Mouse (Mus musculus): Measurements from ENCODE around the gene Grik3. TPM values are rescaled to one million over a fixed set of nuclear protein-coding genes. Genes with fewer than 3 reads are reported as not detected.

Gene Grik3
- total RNA-seq, 2 experiments from 2014 or later = 0.17 to 0.21 TPM

DNA sequence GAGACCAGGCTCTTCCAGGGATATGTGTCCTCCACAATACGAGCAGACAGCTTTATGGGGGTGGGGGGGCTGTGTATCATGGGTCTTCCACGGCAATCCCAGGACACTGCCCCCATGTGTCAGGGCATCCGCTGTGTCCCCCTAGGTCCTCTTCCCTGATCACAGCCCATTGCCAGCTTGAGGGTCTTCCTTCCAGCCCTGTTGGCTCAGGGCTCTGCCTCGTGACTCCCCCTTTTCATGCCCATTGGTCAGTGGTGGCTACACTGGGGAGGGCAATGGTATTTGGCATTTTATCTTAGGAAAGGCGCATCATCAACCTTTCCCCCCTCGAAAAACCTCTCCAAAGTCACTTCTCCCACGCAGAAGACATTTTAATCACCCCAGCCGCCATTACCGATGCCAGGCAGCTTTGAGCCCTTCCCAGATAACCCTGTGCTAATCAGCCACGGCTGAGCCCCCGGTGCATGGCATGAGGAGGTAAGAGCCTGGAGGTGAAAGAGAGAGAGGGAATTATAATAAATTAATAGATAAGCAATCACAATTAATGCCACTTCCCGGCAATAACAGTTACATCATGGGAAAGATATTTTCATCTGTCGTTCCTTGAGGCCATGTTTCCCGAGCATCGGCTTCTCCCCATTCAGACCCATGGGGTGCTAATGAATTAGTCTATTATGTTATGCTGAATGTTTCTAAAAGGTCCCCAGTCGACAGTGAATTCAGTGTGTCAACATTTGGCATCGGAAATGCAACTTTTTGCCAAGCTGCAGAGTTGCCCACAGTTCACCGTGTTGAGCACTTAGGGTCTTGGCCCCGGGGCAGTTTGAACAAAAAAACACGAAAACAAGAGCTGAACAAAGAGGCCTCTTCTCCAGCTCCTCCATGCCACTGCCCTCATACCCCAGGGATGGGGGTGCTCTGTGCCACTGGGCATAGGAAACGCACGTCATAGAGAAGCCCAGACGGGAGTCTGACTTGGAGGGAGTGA, 154.4 kb downstream of the Grik3 start:
- DNase-seq = no peak

DNA sequence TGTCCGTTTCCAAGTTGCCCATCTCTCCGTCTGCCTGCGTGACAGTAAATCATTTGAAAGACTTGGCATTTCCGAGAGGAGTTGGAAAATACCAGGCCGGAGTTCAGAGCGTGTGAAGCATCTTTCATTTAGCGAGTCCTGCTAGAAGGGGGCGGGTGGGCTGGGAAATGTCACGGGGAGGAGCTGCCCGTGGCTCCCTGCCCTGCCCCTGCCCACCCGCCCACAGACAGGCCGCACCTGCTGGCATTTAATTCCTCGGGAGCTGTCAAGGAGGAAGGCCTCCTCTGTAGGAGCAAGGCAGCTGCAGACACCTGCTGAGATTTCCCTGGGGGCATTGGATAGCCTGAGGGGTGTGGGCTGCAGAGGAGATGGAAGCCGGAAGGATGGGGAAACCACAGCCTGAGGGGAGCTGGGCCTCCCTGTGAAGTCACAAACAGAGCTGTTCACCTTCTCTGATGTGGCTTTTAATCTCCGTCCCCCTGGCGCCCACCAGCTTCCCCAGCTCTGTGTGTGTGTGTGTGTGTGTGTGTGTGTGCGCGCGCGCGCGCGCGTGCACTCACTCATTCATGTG, 161.3 kb downstream of the Grik3 start:
- DNase-seq = no peak

DNA sequence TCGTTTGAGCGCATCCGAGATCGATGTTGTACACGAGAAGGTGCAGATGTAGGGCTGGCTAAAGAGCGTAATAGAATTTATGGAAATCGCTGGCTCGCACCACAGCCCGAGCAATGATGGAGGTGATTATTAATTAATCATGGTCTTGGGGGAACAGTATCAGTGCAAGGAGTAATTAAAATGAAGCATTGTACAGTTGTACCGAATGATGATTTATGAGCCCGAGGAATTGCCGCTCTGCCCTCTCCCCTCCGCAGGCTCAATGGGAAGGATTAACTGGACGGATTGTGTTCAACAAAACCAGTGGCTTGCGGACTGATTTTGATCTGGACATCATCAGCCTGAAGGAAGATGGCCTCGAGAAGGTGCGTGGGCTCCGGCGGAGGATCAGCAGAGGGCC, 165.5 kb downstream of the Grik3 start:
- DNase-seq = no peak

DNA sequence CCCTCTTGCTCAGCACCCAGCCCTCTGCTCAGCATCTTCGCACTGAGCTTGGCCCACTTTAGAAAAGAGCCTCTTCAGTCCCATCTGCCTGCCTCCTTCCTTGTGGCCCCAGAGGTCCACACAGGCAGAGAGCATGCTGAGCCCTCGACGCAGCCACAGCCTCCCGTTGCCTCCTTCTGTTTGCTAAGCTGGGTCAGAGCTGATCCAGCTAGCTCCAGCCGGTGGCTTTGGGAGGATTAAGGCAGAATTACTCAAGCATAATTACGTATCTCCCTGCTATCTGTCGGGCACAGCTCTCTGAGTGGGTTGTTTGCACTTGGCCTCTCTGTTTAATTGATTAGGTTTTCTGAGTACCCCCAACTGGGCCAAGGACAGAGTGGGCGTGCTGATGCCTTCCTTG, 167.9 kb downstream of the Grik3 start:
- no peak for DNase-seq

DNA sequence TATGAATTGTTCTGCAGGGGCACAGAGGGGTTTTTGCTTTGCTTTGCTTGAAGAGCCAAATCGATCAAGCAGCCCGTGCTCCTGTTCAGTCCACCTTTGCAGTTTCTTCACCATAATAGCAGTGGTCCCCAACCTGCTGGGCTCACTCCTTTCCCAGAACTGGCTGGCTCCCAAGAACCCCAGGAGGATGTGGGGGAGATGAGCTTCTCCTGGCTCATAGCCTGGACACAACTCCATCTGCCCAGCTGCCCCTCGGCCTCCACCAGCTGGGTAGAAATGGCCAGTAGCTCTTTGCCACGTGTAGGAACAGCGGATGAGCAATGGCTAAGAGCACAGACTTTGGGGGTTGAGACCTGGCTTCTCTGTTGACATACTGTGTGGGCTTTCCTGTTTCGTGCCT, 171.5 kb downstream of the Grik3 start:
- DNase-seq = no peak

DNA sequence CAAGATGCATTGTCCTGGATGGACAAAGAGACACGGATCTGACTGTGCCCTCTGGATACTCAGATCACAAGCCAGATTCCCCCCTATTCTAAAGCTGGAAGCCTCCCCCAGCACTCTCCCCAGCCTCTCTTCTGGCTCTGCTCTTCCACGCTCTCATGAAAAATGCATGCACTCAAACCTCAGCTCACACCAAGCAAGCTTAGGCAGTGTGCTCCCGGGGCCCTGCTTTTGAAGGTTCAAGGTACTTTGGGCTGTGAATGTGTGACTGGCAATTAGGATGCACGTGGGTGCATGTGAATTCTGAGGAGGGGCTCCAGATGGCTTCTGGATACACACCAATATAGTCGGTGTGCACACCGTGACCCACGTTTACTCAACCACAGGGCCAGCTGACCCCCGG, 172.8 kb downstream of the Grik3 start:
- DNase-seq = no peak

DNA sequence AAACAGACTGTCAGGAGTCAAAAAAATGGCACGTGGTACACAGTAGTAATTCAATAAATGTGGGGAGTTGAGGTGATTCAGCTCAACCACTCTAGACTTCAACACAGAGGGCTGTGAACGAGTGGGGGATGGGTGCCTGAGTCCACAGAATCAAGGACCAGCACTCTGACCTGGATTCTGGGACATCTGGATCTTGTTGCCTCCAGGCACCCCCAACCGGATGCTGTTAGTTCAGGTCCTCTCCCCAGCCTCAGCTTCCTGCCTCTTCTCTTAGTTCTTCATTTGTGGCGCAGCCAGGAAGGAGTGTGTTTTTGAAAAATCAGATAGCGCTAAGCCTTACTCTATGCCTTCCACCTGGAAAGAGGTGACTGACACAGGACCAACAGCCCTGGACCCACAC, 175.5 kb downstream of the Grik3 start:
- DNase-seq = no peak

DNA sequence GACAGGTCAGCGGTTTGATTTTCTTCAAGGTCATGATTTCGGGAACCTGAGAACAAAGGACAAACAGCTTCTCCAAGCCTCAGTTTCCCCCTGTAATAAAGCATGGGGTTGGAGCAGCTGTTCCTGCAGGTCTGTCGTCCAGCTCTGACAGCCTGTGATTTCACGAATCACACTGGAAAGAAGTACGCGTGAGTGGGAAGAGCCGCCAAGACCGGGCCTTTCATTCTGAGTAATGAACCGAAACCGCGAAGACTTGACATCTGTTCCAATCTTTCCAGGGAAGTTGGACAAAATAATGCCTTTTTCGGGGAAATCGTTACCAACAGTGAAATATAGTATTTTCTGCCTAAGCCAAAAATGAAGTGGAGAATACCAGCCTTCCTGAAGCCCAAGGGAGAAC, 191.5 kb downstream of the Grik3 start:
- no peak for DNase-seq

DNA sequence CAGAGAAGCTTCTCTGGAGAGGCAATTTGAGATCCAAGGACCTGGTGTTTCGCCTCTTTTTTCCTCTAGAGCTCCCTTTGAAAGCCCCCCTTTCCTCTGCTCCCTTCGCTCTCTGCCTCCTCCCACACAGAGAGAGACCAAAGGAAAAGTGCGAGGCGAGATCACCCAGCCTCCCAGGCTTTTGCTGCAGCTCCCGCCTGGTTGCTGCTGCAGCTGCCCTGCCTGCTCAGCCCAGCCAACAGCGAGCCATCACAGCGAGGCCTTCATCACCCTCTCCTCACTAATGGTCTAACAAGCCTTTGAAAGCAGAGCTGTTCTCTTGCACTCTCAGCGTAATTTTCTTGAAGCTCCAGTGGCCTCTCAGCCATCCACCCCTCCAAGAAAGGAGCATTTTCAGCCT, 196.6 kb downstream of the Grik3 start:
- DNase-seq = no peak

DNA sequence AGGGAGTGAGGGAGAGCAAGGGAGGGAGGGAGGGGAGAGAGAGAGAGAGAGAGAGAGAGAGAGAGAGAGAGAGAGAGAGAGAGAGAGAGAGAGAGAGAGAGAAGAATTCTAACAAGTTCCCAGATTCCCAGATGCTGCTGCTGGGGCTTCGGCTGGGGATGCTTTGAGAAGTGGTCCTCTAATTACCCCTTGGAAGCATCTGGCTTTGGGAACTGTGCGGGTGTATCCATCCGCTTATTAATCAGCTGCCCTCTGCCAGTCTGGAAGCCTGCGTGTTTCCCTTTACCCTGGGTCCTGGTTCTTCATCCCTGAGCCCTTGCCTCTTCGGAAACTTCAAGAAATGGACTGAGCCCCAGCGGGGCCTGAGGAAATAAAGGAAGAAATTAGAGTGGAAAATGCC, 204.9 kb downstream of the Grik3 start:
- DNase-seq = no peak

DNA sequence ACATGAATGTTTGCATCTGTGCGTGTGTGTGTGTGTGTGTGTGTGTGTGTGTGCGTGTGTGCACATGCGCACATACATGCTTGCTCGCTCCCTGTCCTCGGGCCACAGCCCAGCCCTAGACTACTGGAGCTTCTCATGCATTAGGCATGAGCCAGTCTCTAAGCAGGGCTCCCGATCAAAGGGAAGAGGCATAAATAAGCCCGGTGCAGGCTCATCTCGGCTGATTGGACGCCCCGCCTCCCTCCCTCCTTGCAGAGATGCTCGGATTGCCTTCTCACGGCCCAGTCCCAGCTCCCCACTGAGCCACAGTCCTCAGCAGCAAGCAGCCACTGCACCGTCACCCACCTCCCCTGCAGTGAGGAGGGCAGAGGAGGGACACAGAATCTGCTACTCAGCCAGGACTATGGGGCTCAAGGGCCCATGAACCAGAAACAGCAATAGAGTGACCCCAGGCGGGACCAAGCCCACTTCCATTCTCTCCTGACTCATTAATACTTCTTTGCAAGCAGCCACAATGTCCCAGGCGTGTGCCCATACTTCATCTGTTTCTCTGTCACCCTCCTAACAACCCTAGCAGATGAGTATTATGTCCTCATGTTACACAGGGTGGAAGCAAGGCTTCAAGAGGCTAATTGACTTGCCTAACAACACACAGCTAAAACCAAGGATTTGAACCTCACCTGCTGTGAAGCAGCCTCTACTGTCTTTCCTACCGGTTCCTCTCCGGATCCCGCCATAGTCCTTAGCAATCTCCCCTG, 205.9 kb downstream of the Grik3 start:
- DNase-seq = no peak

DNA sequence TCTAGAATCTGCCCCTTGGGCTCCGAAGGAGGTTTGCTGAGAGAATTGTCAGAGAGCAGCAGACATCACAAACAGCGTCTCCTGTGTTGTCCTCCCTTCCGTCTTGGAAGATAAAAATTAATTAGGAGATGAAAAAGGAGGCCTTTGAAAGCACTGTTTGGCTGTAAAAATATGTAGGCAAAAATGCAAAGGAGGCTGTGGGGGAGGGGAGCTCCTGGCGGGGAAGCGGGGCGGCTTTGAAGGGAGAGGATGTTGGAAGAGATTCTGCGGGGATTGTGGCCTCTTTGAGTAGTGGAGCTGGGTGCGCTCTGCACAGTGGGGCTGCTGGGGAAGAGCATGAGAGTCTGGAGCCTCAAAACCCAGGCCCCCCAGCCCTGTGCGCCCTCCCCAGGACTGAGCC, 207.1 kb downstream of the Grik3 start:
- DNase-seq = no peak

DNA sequence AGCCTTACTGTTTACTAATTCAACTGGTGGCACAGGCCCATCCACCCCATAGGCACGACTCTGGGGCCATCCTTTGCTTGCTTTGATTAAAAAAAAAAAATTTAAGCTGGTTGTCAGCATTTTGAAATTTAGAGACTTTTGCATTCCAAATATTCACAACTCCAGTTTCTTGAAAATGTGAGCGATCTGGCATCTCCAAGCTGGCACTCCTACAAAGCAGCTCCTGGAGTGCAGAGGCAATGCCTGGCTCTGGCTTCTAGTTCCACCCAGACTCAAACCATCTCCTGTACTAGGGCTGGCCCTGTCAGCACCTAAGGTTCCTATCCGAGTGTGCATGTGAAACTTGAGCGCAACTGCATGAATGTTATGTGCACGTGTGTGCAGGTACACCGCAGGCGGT, 208.6 kb downstream of the Grik3 start:
- DNase-seq = no peak

DNA sequence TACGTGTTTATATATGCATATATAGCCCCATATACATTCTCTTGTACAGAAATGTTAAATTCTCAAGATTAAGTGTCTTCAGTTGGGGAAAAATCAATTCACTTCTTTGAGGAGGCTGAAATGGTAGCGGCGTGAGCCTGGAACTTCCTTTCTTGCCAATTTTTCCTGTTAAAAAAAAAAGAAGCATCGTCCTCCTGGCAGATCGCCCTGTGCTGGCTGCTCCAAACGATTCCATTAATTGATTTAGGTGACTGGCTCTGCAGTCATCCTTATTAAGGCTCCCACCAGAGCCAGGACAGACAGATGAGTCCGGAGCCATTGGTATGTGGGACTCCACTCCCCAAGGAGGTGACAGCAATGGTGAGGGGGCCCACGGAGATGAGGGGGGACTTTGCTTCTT, 209.8 kb downstream of the Grik3 start:
- no peak for DNase-seq

DNA sequence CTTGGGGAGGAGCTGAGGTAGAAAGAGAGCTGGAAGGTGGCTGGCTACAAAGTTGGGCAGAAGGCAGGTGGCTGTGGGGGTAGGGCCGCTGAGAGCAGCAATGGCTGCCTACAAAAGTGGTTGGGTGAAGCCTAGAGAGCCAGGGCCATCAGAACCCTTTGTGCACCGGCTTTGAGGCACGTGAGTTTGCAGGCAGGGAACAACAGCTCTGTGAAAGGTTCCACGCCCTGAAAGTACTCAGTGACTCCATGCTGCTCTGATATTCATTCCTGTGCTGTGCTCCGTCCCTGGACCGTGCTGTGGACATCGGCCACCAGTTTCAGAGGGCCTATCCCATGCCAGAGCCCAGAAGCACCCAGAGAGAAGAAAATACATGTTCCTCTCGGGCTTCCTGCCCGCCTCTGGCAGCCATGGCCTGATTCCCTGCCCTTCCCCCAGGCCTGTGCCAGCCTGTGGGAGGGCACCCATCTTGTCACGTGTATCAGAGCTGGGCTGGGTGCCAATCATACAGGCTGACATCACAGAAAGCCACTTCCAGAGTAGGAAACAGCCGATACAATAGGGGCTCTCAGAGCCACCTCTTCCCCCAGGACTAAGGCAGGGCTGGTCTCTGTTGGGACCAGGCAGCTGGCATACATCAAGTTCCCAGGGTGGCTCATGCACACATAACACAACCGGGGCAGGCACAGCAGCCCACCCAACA, 212.3 kb downstream of the Grik3 start:
- DNase-seq = peak; percentile 78 to 86

DNA sequence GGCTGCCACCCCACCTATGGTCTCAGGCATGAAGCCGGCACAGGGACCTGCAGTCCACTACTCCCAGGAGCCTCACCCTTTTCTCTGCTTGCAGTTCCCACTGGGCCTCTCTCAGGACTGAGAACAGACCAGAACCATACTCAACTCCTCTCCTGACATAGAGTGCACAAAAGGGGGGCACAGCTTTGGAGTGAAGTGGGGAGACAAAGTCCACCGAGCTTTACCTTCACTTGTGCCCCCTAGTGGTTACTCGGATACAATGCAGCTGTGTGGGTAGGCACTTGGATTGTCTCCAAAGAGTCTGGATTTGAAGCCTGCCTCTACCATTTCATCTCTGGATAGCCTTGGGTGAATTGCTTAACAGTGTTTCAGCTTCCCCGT, 212.8 kb downstream of the Grik3 start:
- DNase-seq = peak; percentile 18 to 48

DNA sequence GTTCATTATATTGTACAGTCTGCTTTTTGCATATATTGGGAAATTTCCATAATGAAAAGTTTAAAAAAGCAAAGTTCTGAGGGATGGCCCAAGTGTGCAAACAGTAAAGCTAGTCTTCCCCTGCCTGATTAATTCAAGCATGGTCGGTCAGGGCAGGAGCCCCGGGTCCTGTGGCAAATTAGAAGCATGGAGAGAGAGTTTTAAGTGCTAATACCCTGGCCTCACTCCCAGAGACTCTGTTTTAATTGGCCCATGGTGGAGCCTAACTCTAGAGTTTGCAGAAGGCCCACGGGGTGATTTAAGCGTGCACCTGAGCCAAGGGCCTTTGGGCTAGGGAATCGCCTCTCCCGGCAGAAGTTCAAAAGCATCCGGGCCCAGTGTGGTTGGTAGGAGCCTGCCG, 215.2 kb downstream of the Grik3 start:
- DNase-seq = no peak

DNA sequence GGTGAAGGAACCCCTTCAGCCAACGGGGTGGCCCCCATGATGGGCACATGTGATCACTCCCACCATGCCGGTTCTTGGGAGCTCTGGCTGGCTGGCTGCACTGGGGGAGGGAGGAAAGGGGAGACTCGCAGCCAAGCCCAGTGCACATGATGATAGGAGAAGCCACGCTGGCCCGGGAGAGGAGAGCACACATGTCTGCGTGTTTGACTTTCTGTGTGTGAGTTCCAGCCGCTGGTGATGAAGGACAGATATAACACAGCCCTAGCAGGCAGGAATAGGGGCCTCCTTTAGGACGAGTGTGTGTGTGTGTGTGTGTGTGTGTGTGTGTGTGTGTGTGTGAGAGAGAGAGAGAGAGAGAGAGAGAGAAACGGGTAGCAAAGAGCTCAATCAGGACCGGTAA, 219.2 kb downstream of the Grik3 start:
- no peak for DNase-seq

DNA sequence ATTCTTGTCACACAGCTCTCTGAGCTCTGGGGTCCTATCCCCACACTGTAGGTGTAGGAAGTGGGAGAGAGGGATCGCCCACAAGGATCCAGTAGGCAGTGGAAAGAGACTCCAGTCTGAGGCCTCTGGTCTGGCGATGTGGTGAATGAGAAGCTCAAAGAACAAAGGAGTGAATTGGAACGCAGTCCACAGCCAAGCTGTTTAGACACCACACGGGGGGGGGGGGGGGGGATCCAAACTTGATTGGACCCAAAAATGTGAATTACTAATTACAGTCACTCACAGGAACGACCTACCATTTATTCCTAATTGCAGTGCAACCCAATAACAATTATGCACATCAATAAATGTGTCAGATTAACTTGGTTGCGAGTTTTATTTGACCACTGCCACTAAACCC, 227.4 kb downstream of the Grik3 start:
- no peak for DNase-seq

DNA sequence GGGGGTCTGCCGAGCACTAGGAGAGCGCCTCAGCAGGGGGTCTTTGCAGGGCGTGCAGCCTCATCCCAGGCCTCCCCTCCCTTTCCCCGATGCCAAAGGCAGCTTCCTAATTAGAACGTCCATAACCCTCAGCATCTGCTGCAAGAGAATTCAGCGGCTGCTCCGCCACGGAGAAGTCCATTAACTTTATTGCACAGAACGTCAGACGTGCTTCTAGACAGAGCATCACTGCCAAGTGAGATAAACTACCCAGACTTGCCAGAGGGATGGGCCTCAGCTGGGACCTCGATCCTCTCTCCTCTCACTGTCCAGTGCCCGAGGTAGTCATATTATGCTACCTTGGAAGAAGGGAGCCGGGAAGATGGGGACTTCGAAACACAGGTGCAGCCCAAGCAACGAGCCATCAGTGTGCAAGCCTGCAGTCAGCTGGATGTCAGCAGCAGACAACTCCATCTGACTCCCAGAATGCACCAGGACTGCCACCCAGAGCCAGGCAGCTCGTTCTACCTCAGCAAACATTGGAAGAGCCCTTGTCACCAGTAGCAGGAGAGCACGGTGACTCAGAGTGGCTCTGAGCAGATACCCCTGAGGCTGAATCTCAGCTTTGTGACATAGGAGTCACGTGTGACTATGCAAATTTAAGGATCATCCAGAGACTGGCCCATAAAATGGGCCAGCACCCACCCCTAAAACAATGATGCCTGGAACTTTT, 228.1 kb downstream of the Grik3 start:
- no peak for DNase-seq

DNA sequence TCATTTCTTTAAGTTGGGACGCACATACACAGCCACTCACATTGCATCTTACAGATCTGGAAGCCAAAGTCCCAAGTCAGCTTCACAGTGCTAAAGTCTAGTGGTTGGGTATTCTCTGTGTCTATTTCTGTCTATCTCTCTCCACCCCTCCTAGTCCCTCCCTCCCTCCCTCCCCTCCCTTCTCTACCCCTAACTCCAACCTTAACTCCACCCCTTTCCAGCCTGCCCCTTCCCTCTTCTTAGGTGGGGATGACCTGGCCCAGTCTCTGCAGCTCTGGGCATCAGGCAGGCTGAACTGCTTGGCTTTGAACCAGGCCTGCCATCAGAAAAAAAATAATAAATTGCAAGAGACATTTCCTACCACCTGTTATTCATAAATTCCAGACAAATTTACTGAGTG, 235.7 kb downstream of the Grik3 start:
- no peak for DNase-seq

DNA sequence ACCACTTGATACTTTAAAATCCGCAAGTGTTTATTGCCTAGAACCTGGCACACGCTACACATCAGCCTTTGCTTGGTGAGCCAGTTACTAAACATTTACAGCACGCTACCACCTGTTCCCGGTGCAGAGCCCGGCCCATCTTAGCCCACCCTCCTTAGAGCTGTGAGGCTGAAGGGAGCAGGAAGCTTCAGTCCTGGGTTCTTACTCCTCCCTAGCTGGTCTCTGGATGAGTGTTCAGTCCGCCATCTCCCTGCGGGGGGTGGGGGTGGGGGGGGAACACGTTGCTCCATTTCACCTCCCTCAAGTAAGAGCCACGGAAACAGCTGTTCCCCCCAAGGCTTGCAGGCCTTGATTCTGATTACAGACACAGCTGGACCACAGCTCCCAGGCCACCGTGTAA, 236.5 kb downstream of the Grik3 start:
- no peak for DNase-seq

Data from heart, adult 18-20 months (tissue).